Mouse (Mus musculus) forebrain, embryonic 11.5 days (tissue): Measurements from ENCODE around the gene Cpeb3. TPM values are rescaled to one million over a fixed set of nuclear protein-coding genes. Genes with fewer than 3 reads are reported as not detected.

ENCODE experiments used
- ATAC-seq: fragments of 200-750 bp; cut with Nextera tagmentation; replicated peaks from 2 replicates; pipeline ENCODE4 v1.8.0; 2017; ENCODE audit warnings: moderate TSS enrichment; ENCODE audit not compliant: low FRiP score
- DNase-seq: peaks from one replicate; pipeline ENCODE4 v3.0.0-alpha.2; 2017; ENCODE audit warnings: low spot score
- H3K27ac ChIP-seq: fragments of 300-500 bp; sonication (generic); 2 replicates; pipeline ENCODE4 v1.5.1; 2014; ENCODE audit warnings: low read depth, low read length
- H3K27me3 ChIP-seq: fragments of 300-500 bp; sonication (generic); 2 replicates; pipeline ENCODE4 v1.6.1; 2014; ENCODE audit warnings: mild to moderate bottlenecking, low read length, mixed read lengths; ENCODE audit not compliant: control insufficient read depth, insufficient read depth
- H3K36me3 ChIP-seq: fragments of 300-500 bp; sonication (generic); 2 replicates; pipeline ENCODE4 v1.6.1; 2014; ENCODE audit warnings: mild to moderate bottlenecking, low read length, moderate library complexity, mixed read lengths; ENCODE audit not compliant: control insufficient read depth, insufficient read depth
- H3K4me1 ChIP-seq: fragments of 300-500 bp; sonication (generic); replicated peaks from 2 replicates; pipeline ENCODE4 v1.6.1; 2014; ENCODE audit warnings: low read length, mixed read lengths; ENCODE audit not compliant: control insufficient read depth, insufficient read depth
- H3K4me2 ChIP-seq: fragments of 300-500 bp; sonication (generic); 2 replicates; pipeline ENCODE4 v1.6.1; 2014; ENCODE audit warnings: low read depth, mild to moderate bottlenecking, low read length, moderate library complexity, mixed read lengths; ENCODE audit not compliant: severe bottlenecking
- H3K4me3 ChIP-seq: fragments of 300-500 bp; sonication (generic); 2 replicates; pipeline ENCODE4 v1.5.1; 2014; ENCODE audit warnings: low read depth, low read length
- H3K9ac ChIP-seq: fragments of 300-500 bp; sonication (generic); 2 replicates; pipeline ENCODE4 v1.6.1; 2014; ENCODE audit warnings: low read length
- H3K9me3 ChIP-seq: fragments of 300-500 bp; sonication (generic); 2 replicates; pipeline ENCODE4 v1.6.1; 2016; ENCODE audit warnings: low read length, mixed read lengths; ENCODE audit not compliant: control insufficient read depth
- WGBS: fragments of 180-500 bp; shearing (Covaris S2); extraction: QIAGEN DNeasy Blood & Tissue Kit; methylation state at CpG from one replicate; pipeline ENCODE4 v1.1.7; 2014; 5-methylcytosine and 5-hydroxymethylcytosine counted together
- polyA plus RNA-seq: library from polyadenylated mRNA; unstranded; fragments of >200 nt; fragmentation: Nextera tagmentation; extraction: Ambion mirVana; gene quantifications from 2 replicates; pipeline ENCODE4 v1.2.1, GENCODE M21; 2014

Gene Cpeb3
- polyA plus RNA-seq, 1 experiment from 2014 or later, result 2.4 TPM

DNA sequence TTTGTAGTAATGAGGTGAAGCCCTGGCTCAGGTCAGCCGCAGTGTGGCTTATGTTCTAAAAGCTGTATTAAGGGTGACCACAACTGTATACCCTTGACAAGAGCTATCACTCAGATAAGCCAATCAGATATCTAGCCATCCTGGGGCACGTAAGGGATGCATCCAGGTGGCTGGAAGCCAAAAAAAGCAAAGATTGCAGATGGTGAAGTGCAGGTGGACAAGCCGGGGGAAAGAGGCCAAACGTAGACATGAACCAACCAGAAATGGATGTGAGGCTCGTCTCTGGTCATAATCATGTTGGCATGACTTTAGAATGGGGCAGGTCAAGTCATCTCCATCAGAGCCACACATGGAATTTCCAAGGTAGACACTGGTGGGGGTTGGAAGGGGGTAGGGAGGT, 177.0 kb downstream of the Cpeb3 start:
- Histone ChIP-seq H3K4me1 (no peaks in the 10 kb centered on the region), H3K27ac (no peak overlapping the region), H3K9ac (no peak overlapping the region), H3K9me3 (no peaks in the 10 kb centered on the region), H3K4me2 (no peak overlapping the region), H3K4me3 (no peak overlapping the region), H3K27me3 (no peaks in the 10 kb centered on the region), H3K36me3 (no peaks in the 10 kb centered on the region)
- no peak for DNase-seq
- WGBS, result 92% methylated on average over 5 of the region's 5 CpGs
- no peak for ATAC-seq

GRCm38 (mm10) chr19:37029771-37030170, 178.6 kb downstream of the Cpeb3 start:
- Histone ChIP-seq H3K36me3 (no peaks in the 10 kb centered on the region), H3K27me3 (no peaks in the 10 kb centered on the region), H3K9ac (no peak overlapping the region), H3K27ac (no peak overlapping the region), H3K4me3 (no peak overlapping the region), H3K9me3 (no peaks in the 10 kb centered on the region), H3K4me2 (no peak overlapping the region), H3K4me1 (no peaks in the 10 kb centered on the region)
- ATAC-seq (no peak), DNase-seq (no peak)
- 85% methylated on average over 6 of the region's 6 CpGs for WGBS

DNA sequence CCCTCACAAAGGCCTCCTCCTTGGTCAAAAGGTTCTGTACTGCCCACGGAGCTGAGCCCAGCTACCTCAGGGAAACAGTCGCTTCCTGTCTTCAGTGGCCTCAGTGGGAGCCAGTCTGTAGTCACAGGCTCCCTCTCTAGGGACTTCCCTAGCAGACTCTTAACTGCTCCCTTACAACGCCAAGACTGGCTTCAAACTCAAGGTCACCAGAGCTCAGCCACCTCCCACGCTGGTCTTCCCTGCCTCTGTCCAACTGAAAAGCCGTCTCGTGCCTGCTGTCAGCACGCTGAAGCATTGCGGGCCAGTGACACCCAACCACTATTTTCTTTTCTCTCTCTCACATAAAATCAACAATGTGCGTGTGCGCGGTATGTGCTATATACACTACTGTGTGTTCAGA, 182.0 kb downstream of the Cpeb3 start:
- no peaks in the 10 kb centered on the region for H3K27me3 ChIP-seq
- ATAC-seq, result no peak
- DNase-seq, result no peak
- H3K27ac ChIP-seq, result no peak overlapping the region
- no peak overlapping the region for H3K9ac ChIP-seq
- no peak overlapping the region for H3K4me3 ChIP-seq
- WGBS, result 86% methylated on average over 11 of the region's 11 CpGs
- H3K36me3 ChIP-seq, result no peaks in the 10 kb centered on the region
- H3K9me3 ChIP-seq, result no peaks in the 10 kb centered on the region
- H3K4me2 ChIP-seq, result no peak overlapping the region
- no peaks in the 10 kb centered on the region for H3K4me1 ChIP-seq

DNA sequence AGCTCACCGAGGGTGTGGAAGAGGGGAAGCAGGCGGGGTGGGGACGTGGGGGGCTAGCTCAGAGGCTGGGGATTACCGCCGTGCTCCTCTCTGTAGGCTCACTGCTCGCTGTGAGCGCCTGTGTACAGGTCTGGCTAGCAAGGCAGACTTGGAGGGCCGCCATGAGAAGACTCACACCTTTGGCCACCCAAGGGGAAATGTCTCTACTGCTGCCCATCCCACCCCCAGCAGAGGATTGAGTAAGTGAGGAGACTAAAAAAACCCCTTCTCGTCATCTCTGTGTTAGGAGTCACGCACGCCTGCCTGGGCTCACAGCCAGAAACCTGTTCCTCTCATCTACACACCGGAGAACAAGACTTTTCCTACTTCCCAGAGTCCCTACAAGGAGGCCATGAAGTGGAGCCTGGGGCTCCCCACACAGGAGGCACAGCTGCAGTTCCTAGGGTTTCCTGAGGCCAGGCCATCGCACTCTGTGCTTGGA, 182.5 kb downstream of the Cpeb3 start:
- Histone ChIP-seq H3K9ac (no peak overlapping the region), H3K36me3 (no peaks in the 10 kb centered on the region), H3K4me2 (no peak overlapping the region), H3K4me3 (no peak overlapping the region), H3K9me3 (no peaks in the 10 kb centered on the region), H3K27me3 (no peaks in the 10 kb centered on the region), H3K4me1 (no peaks in the 10 kb centered on the region), H3K27ac (no peak overlapping the region)
- 83% methylated on average over 13 of the region's 13 CpGs for WGBS
- ATAC-seq (no peak), DNase-seq (no peak)

GRCm38 (mm10) chr19:37022146-37022545, 186.3 kb downstream of the Cpeb3 start:
- no peaks in the 10 kb centered on the region for H3K4me1 ChIP-seq
- H3K4me3 ChIP-seq, result no peak overlapping the region
- no peaks in the 10 kb centered on the region for H3K9me3 ChIP-seq
- no peak overlapping the region for H3K9ac ChIP-seq
- DNase-seq (no peak), ATAC-seq (no peak)
- no peak overlapping the region for H3K4me2 ChIP-seq
- H3K27me3 ChIP-seq, result no peaks in the 10 kb centered on the region
- 91% methylated on average over 5 of the region's 5 CpGs for WGBS
- no peak overlapping the region for H3K27ac ChIP-seq
- no peaks in the 10 kb centered on the region for H3K36me3 ChIP-seq

GRCm38 (mm10) chr19:37020951-37021350, 187.4 kb downstream of the Cpeb3 start:
- Histone ChIP-seq H3K27ac (no peak overlapping the region), H3K9me3 (no peaks in the 10 kb centered on the region), H3K4me1 (no peaks in the 10 kb centered on the region), H3K27me3 (no peaks in the 10 kb centered on the region), H3K4me3 (no peak overlapping the region), H3K4me2 (no peak overlapping the region), H3K36me3 (no peaks in the 10 kb centered on the region), H3K9ac (no peak overlapping the region)
- ATAC-seq, result no peak
- DNase-seq, result no peak
- 86% methylated on average over 9 of the region's 11 CpGs for WGBS

- no peak overlapping the region for H3K9ac ChIP-seq
- H3K4me2 ChIP-seq, result no peak overlapping the region
- ATAC-seq (no peak), DNase-seq (no peak)
- no peaks in the 10 kb centered on the region for H3K9me3 ChIP-seq
- no peaks in the 10 kb centered on the region for H3K36me3 ChIP-seq
- H3K4me1 ChIP-seq, result no peaks in the 10 kb centered on the region
- no peaks in the 10 kb centered on the region for H3K27me3 ChIP-seq
- H3K4me3 ChIP-seq, result no peak overlapping the region
- WGBS, result 91% methylated on average over 3 of the region's 5 CpGs
- no peak overlapping the region for H3K27ac ChIP-seq
Measured at GRCm38 (mm10) chr19:37020531-37020930, 187.9 kb downstream of the Cpeb3 start.

GRCm38 (mm10) chr19:37018931-37019330, 189.5 kb downstream of the Cpeb3 start:
- H3K4me3 ChIP-seq, result peak overlapping the region; percentile 34
- peak overlapping the region; percentile 59 for H3K4me2 ChIP-seq
- 52% methylated on average over 5 of the region's 5 CpGs for WGBS
- H3K9ac ChIP-seq, result peak overlapping the region; percentile 45
- ATAC-seq (no peak), DNase-seq (no peak)
- no peaks in the 10 kb centered on the region for H3K9me3 ChIP-seq
- no peaks in the 10 kb centered on the region for H3K4me1 ChIP-seq
- H3K36me3 ChIP-seq, result no peaks in the 10 kb centered on the region
- no peak overlapping the region for H3K27ac ChIP-seq
- H3K27me3 ChIP-seq, result no peaks in the 10 kb centered on the region

DNA sequence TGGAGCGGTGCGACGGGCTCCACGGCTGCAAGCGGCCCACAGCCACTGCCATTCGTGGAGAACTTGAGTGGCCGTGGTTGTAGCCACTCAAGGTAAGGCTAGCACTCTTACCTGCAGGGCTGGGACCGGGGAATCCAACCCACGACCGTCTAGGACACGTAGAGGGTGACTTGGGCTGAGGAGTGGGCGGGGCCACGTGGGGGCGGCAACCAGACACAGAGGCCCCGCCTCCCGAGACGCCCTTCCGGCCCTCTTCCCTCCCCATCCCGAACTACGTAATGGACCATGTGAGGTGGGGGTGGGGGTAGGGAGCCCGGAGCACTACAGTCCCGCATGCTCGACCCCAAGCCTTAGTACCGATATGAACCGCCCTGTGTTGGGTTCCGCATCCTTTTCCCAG, 190.0 kb downstream of the Cpeb3 start:
- no peaks in the 10 kb centered on the region for H3K27me3 ChIP-seq
- H3K4me2 ChIP-seq, result peak overlapping the region; percentile 59
- H3K9ac ChIP-seq, result peak overlapping the region; percentile 45

More for the DNA sequence above, 190.0 kb downstream of the Cpeb3 start:
- no peaks in the 10 kb centered on the region for H3K4me1 ChIP-seq
- no peaks in the 10 kb centered on the region for H3K36me3 ChIP-seq
- no peaks in the 10 kb centered on the region for H3K9me3 ChIP-seq
- H3K27ac ChIP-seq, result no peak overlapping the region
- peak; percentile 96 for ATAC-seq
- WGBS, result under 1% methylated on average over 26 of the region's 26 CpGs
- peak; percentile 88 for DNase-seq
- H3K4me3 ChIP-seq, result peak overlapping the region; percentile 34
